Mouse (Mus musculus) macrophage (primary cell): ENCODE data around the gene Gm16223. TPM values are rescaled to one million over a fixed set of nuclear protein-coding genes. Genes with fewer than 3 reads are reported as not detected.

Experiments
- polyA plus RNA-seq: library from polyadenylated mRNA; stranded (reverse); fragments of 250-400 nt; gene quantifications from 3 replicates; pipeline ENCODE4 v1.2.4, GENCODE M21; 2018; ENCODE audit warnings: inconsistent platforms

Gm16223 gene
- polyA plus RNA-seq, 1 experiment from 2014 or later, result not detected

Other genes with a start within 250 kb of the Gm16223 start
- gene Bod1l, start 223.6 kb upstream of the Gm16223 start, polyA plus RNA-seq, result 11.9 to 30.5 TPM (median 15.4 TPM) in 3 replicates